Comparison of ENCODE assay signal across 21 mouse cellular contexts in the genomic region with DNA sequence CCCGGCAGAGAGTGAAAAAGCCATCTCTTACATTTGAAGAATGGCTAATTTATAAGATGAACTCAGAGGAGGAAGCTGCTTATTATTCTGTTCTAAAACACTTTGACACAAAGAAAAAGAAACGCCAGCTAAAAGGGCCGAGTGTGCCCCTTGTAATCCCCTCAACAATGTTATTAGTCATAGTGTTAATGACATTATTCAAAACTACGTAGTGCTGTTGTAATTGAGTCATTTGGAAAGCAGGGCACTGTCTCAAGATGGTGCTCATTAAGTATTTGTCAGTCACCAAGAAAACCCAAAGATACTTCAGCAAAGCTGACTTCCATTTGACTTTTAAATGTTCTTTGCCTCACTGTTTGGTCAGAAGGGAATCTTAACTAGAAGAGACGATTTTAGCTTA.
DNase-seq lines count a peak whose midpoint lies in the region; ATAC-seq lines count a peak whose summit lies in the region.
"Had no signal": no experiment of that assay in that cellular context is flagged by ENCODE, and none has a peak within 500 bp of the region (broad histone marks: within the 10 kb centered on the region; RNA-seq: fewer than 3 reads in every experiment).

No protein-coding gene starts in this region.

- H3K27me3 ChIP-seq in forebrain, embryonic 13.5 days, result peaks cover 6% of the 10 kb centered on the region
- peaks cover 17% of the 10 kb centered on the region; the same call in 1 of the 2 replicates for H3K27me3 ChIP-seq in forebrain, embryonic 12.5 days
- no peaks in the 10 kb centered on the region for H3K27me3 ChIP-seq in hindbrain, embryonic 11.5 days (ENCODE audit: control insufficient read depth, insufficient read depth, low read length)
- H3K27me3 ChIP-seq in hindbrain, embryonic 12.5 days, result no peaks in the 10 kb centered on the region
- no peaks in the 10 kb centered on the region for H3K27me3 ChIP-seq in midbrain, embryonic 14.5 days (ENCODE audit: control insufficient read depth, insufficient read depth, low read length)
- H3K27me3 ChIP-seq in midbrain, embryonic 13.5 days, result peaks cover 4% of the 10 kb centered on the region; the same call in 1 of the 2 replicates
- H3K27me3 ChIP-seq: heart, embryonic 13.5 days had no signal

- DNase-seq in hindbrain, embryonic 11.5 days (ENCODE audit: low spot score), result no peak
- DNase-seq in midbrain, embryonic 14.5 days, result no peak
- DNase-seq: adrenal gland, adult 8-10 months; adrenal gland, postnatal 25 days; cerebellum, adult 18-20 months; cerebellum, adult 9-10 months; cerebellum, postnatal 14 days; gastrocnemius, postnatal 10 days; gastrocnemius, postnatal 36 days; heart, adult 2 months had no signal

- no peaks in the 10 kb centered on the region for H3K9me3 ChIP-seq in forebrain, embryonic 13.5 days (replicated peaks)
- H3K9me3 ChIP-seq in forebrain, embryonic 12.5 days, result no peaks in the 10 kb centered on the region
- H3K9me3 ChIP-seq in hindbrain, embryonic 11.5 days (ENCODE audit: control insufficient read depth, low read length), result no peaks in the 10 kb centered on the region
- H3K9me3 ChIP-seq in hindbrain, embryonic 12.5 days (replicated peaks), result no peaks in the 10 kb centered on the region
- no peaks in the 10 kb centered on the region for H3K9me3 ChIP-seq in midbrain, embryonic 14.5 days (ENCODE audit: control insufficient read depth, low read length)
- H3K9me3 ChIP-seq in midbrain, embryonic 13.5 days, result no peaks in the 10 kb centered on the region
- H3K9me3 ChIP-seq: heart, embryonic 10.5 days; heart, embryonic 13.5 days had no signal

- no peak overlapping the region for H3K4me3 ChIP-seq in forebrain, embryonic 13.5 days
- H3K4me3 ChIP-seq in forebrain, embryonic 12.5 days (replicated peaks), result no peak overlapping the region
- no peak overlapping the region for H3K4me3 ChIP-seq in hindbrain, embryonic 11.5 days (ENCODE audit: low read depth, low read length)
- H3K4me3 ChIP-seq in hindbrain, embryonic 12.5 days, result no peak overlapping the region
- no peak overlapping the region for H3K4me3 ChIP-seq in midbrain, embryonic 14.5 days (replicated peaks; ENCODE audit: low read depth, low read length)
- no peak overlapping the region for H3K4me3 ChIP-seq in midbrain, embryonic 13.5 days (replicated peaks)
- H3K4me3 ChIP-seq: heart, adult 2 months; heart, embryonic 10.5 days; heart, embryonic 13.5 days had no signal

- 0 out of 2 replicates have a peak, but pooled peaks have one; percentile 25 for ATAC-seq in forebrain, embryonic 13.5 days
- no peak for ATAC-seq in forebrain, embryonic 12.5 days (ENCODE audit: low FRiP score)
- ATAC-seq in hindbrain, embryonic 11.5 days (ENCODE audit: low FRiP score), result peak; percentile 41; the same call in 1 of the 2 replicates
- ATAC-seq in hindbrain, embryonic 12.5 days (ENCODE audit: low FRiP score), result no peak
- peak; percentile 57; the same call in 1 of the 2 replicates for ATAC-seq in midbrain, embryonic 14.5 days (ENCODE audit: low FRiP score, low TSS enrichment)
- no peak for ATAC-seq in midbrain, embryonic 13.5 days
- ATAC-seq: activated CD4-positive, CD25-positive, alpha-beta regulatory T cell, adult 4 months; hindbrain, postnatal 0 days; inflammation-experienced regulatory T-cells, adult 6 months; intestine, embryonic 16.5 days had no signal

- H3K36me3 ChIP-seq in forebrain, embryonic 13.5 days (ENCODE audit: poor library complexity, severe bottlenecking), result no peaks in the 10 kb centered on the region
- no peaks in the 10 kb centered on the region for H3K36me3 ChIP-seq in forebrain, embryonic 12.5 days (replicated peaks)
- H3K36me3 ChIP-seq in hindbrain, embryonic 11.5 days (ENCODE audit: control insufficient read depth, insufficient read depth, low read length), result no peaks in the 10 kb centered on the region
- H3K36me3 ChIP-seq in hindbrain, embryonic 12.5 days, result no peaks in the 10 kb centered on the region
- no peaks in the 10 kb centered on the region for H3K36me3 ChIP-seq in midbrain, embryonic 14.5 days (ENCODE audit: control insufficient read depth, insufficient read depth, low read length)
- H3K36me3 ChIP-seq in midbrain, embryonic 13.5 days, result no peaks in the 10 kb centered on the region
- H3K36me3 ChIP-seq: heart, embryonic 10.5 days; heart, embryonic 13.5 days had no signal

- no peak overlapping the region for H3K4me2 ChIP-seq in forebrain, embryonic 13.5 days
- H3K4me2 ChIP-seq in forebrain, embryonic 12.5 days, result no peak overlapping the region
- no peak overlapping the region for H3K4me2 ChIP-seq in hindbrain, embryonic 11.5 days (replicated peaks; ENCODE audit: low read depth, low read length)
- no peak overlapping the region for H3K4me2 ChIP-seq in hindbrain, embryonic 12.5 days (replicated peaks)
- H3K4me2 ChIP-seq in midbrain, embryonic 14.5 days (ENCODE audit: low read length), result no peak overlapping the region
- no peak overlapping the region for H3K4me2 ChIP-seq in midbrain, embryonic 13.5 days (replicated peaks)
- H3K4me2 ChIP-seq: heart, embryonic 13.5 days; hindbrain, embryonic 14.5 days had no signal

- no peak overlapping the region for H3K27ac ChIP-seq in forebrain, embryonic 13.5 days
- no peak overlapping the region for H3K27ac ChIP-seq in forebrain, embryonic 12.5 days
- no peak overlapping the region for H3K27ac ChIP-seq in hindbrain, embryonic 11.5 days (ENCODE audit: low read depth, low read length)
- no peak overlapping the region for H3K27ac ChIP-seq in hindbrain, embryonic 12.5 days
- H3K27ac ChIP-seq in midbrain, embryonic 14.5 days (replicated peaks; ENCODE audit: low read depth, low read length), result no peak overlapping the region
- H3K27ac ChIP-seq in midbrain, embryonic 13.5 days, result no peak overlapping the region
- H3K27ac ChIP-seq: heart, adult 2 months; heart, embryonic 10.5 days; heart, embryonic 13.5 days; hindbrain, embryonic 14.5 days; hindbrain, postnatal 0 days had no signal

- WGBS in forebrain, embryonic 13.5 days, result 11% methylated on average over 5 of the region's 5 CpGs
- 12% methylated on average over 5 of the region's 5 CpGs for WGBS in forebrain, embryonic 12.5 days
- WGBS in hindbrain, embryonic 11.5 days, result 40% methylated on average over 5 of the region's 5 CpGs
- 29% methylated on average over 5 of the region's 5 CpGs for WGBS in hindbrain, embryonic 12.5 days
- 11% methylated on average over 5 of the region's 5 CpGs for WGBS in midbrain, embryonic 14.5 days
- 12% methylated on average over 5 of the region's 5 CpGs for WGBS in midbrain, embryonic 13.5 days

- H3K9ac ChIP-seq in forebrain, embryonic 13.5 days, result no peak overlapping the region
- no peak overlapping the region for H3K9ac ChIP-seq in forebrain, embryonic 12.5 days
- H3K9ac ChIP-seq in hindbrain, embryonic 11.5 days (ENCODE audit: low read depth, low read length), result no peak overlapping the region
- no peak overlapping the region for H3K9ac ChIP-seq in hindbrain, embryonic 12.5 days
- no peak overlapping the region for H3K9ac ChIP-seq in midbrain, embryonic 14.5 days (replicated peaks; ENCODE audit: low read length)
- no peak overlapping the region for H3K9ac ChIP-seq in midbrain, embryonic 13.5 days (replicated peaks)
- H3K9ac ChIP-seq: heart, embryonic 13.5 days; hindbrain, embryonic 14.5 days had no signal

- peaks cover 12% of the 10 kb centered on the region for H3K4me1 ChIP-seq in forebrain, embryonic 13.5 days
- H3K4me1 ChIP-seq in forebrain, embryonic 12.5 days, result peaks cover 13% of the 10 kb centered on the region
- H3K4me1 ChIP-seq in hindbrain, embryonic 11.5 days (replicated peaks; ENCODE audit: control insufficient read depth, insufficient read depth, low read length), result no peaks in the 10 kb centered on the region
- peaks cover 12% of the 10 kb centered on the region for H3K4me1 ChIP-seq in hindbrain, embryonic 12.5 days
- peaks cover 17% of the 10 kb centered on the region for H3K4me1 ChIP-seq in midbrain, embryonic 14.5 days (ENCODE audit: control insufficient read depth, insufficient read depth, low read length)
- H3K4me1 ChIP-seq in midbrain, embryonic 13.5 days (replicated peaks), result peaks cover 18% of the 10 kb centered on the region
- H3K4me1 ChIP-seq: heart, embryonic 10.5 days; heart, embryonic 13.5 days had no signal

Comparison
In these comparisons a context has a peak if more than half of its experiments do, and no peak if none do; other contexts are left out.
1. ATAC-seq: peak in forebrain, embryonic 13.5 days (single experiment), hindbrain, embryonic 11.5 days (single experiment) and midbrain, embryonic 14.5 days (single experiment); none in forebrain, embryonic 12.5 days (single experiment), hindbrain, embryonic 12.5 days (single experiment) and midbrain, embryonic 13.5 days (single experiment).